Mouse (Mus musculus): Measurements from ENCODE around the gene Cltc. TPM values are rescaled to one million over a fixed set of nuclear protein-coding genes. Genes with fewer than 3 reads are reported as not detected.

Gene Cltc
- polyA plus RNA-seq, 1 experiment from 2014 or later, result 149 TPM

- H3K4me2 ChIP-seq (ENCODE audit: low read length), result no peak overlapping the region
- H3K36me3 ChIP-seq (ENCODE audit: control insufficient read depth, insufficient read depth), result peaks cover 2% of the 10 kb centered on the region; the same call in 1 of the 2 replicates
- no peaks in the 10 kb centered on the region for H3K9me3 ChIP-seq (ENCODE audit: control insufficient read depth, low read length)
- no peaks in the 10 kb centered on the region for H3K4me1 ChIP-seq (replicated peaks; ENCODE audit: control insufficient read depth, insufficient read depth, low read length)
- no peak overlapping the region for H3K4me3 ChIP-seq (replicated peaks; ENCODE audit: low read length)
- H3K27ac ChIP-seq (ENCODE audit: low read length), result no peak overlapping the region
- no peaks in the 10 kb centered on the region for H3K27me3 ChIP-seq (replicated peaks; ENCODE audit: control insufficient read depth, insufficient read depth, low read length)
- H3K9ac ChIP-seq (replicated peaks; ENCODE audit: low read depth, low read length), result no peak overlapping the region
- 82% methylated on average over 3 of the region's 3 CpGs for WGBS
- ATAC-seq, result no peak
Measured at GRCm38 (mm10) chr11:86646885-86647459, 110.4 kb downstream of the Cltc start.

DNA sequence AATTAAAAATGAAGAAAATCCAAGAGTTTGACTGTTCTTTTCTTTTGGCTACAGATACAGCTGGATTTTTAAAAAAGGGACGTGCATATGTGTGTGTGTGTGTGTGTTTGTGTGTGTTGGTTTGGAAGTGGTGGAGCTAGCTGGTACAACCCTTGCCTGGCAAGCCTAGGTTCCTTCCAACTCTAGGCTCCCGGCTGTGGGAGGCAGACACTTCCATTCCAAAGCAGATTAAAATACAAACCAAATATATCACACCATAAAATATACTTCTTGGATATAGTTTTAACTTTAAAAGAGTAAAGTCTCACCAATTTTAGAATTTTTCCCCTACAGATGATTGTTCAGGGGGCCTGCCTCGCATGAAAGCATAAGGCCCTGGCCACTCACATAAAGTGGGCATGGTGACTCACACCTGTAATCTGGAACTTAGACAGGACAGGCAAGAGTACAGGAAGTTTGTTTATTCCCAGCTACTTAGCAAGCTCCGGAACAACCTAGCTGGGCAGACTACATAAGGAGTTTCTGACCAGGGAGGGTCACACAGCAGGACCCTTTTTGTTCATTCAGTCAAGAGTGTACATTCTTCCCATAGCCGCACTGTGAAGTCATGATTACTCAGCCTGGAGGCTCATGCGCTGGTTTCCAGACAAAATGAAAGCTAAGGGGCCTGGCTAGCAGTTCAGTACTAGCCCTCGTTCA is 111.1 kb downstream of the Cltc start:
- 49% methylated on average over 7 of the region's 7 CpGs for WGBS
- no peak for ATAC-seq
- Histone ChIP-seq H3K4me2 (ENCODE audit: low read length) (no peak overlapping the region), H3K36me3 (ENCODE audit: control insufficient read depth, insufficient read depth) (peaks cover 4% of the 10 kb centered on the region; the same call in 1 of the 2 replicates), H3K9me3 (ENCODE audit: control insufficient read depth, low read length) (no peaks in the 10 kb centered on the region), H3K4me3 (replicated peaks; ENCODE audit: low read length) (no peak overlapping the region), H3K4me1 (replicated peaks; ENCODE audit: control insufficient read depth, insufficient read depth, low read length) (no peaks in the 10 kb centered on the region), H3K27me3 (replicated peaks; ENCODE audit: control insufficient read depth, insufficient read depth, low read length) (no peaks in the 10 kb centered on the region), H3K9ac (replicated peaks; ENCODE audit: low read depth, low read length) (no peak overlapping the region), H3K27ac (ENCODE audit: low read length) (no peak overlapping the region)

DNA sequence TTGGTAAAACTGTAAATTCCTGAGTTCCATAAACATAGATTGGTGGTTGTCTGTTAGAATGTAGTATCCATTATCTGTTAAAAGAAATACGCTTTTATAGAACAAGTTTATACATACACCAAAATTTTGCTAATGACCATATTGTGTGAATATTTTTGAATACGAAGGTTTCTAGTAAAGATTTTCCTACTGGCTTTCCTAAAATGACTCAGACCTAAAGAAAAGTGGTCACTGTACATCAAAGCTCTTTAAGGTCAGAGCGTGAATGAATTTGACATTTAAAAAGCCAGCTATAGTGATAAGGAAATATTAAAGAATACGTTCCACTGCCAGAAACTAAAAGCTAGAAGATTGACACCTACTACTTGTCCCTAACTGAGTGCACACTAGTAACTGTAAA is 112.8 kb downstream of the Cltc start:
- Histone ChIP-seq H3K4me1 (replicated peaks; ENCODE audit: control insufficient read depth, insufficient read depth, low read length) (no peaks in the 10 kb centered on the region), H3K27ac (ENCODE audit: low read length) (no peak overlapping the region), H3K27me3 (replicated peaks; ENCODE audit: control insufficient read depth, insufficient read depth, low read length) (no peaks in the 10 kb centered on the region), H3K36me3 (ENCODE audit: control insufficient read depth, insufficient read depth) (peaks cover 4% of the 10 kb centered on the region; the same call in 1 of the 2 replicates), H3K4me3 (replicated peaks; ENCODE audit: low read length) (no peak overlapping the region), H3K9me3 (ENCODE audit: control insufficient read depth, low read length) (no peaks in the 10 kb centered on the region), H3K9ac (replicated peaks; ENCODE audit: low read depth, low read length) (no peak overlapping the region), H3K4me2 (ENCODE audit: low read length) (no peak overlapping the region)
- no peak for ATAC-seq
- 95% methylated on average over 4 of the region's 4 CpGs for WGBS

Other genes with a start within 250 kb of the Cltc start
- gene Rps6kb1, start 212.8 kb downstream of the Cltc start, polyA plus RNA-seq (2015; fragmentation: Nextera tagmentation; extraction: Ambion mirVana), result 57.1 and 66.4 TPM in 2 replicates
- gene Tubd1, start 212.6 kb downstream of the Cltc start, polyA plus RNA-seq (2015; fragmentation: Nextera tagmentation; extraction: Ambion mirVana), result 10.9 and 11.3 TPM in 2 replicates
- gene Vmp1, start 73.7 kb downstream of the Cltc start, polyA plus RNA-seq (2015; fragmentation: Nextera tagmentation; extraction: Ambion mirVana), result 103 and 116 TPM in 2 replicates
- 37.2 and 39.2 TPM in 2 replicates for gene Ptrh2, start 73.6 kb downstream of the Cltc start, polyA plus RNA-seq (2015; fragmentation: Nextera tagmentation; extraction: Ambion mirVana)
- gene Dhx40, start 50.2 kb upstream of the Cltc start, polyA plus RNA-seq (2015; fragmentation: Nextera tagmentation; extraction: Ambion mirVana), result 30.5 and 35.1 TPM in 2 replicates
- 7.1 and 8.1 TPM in 2 replicates for gene Ypel2, start 236.1 kb upstream of the Cltc start, polyA plus RNA-seq (2015; fragmentation: Nextera tagmentation; extraction: Ambion mirVana)